Mouse (Mus musculus) spleen, adult 18-20 months (tissue): ENCODE data around the gene Prdm12.
"Not testable (repeated sequence)": the region's sequence is repeated elsewhere in the genome, so short reads cannot be mapped to it uniquely, and the experiment has no call there.

ENCODE experiments used
- DNase-seq, 2 experiments: peaks; one replicate each; pipeline ENCODE4 v3.0.0; 2022; ENCODE audit warnings: mixed read lengths in 2 of 2

Prdm12 gene

GRCm38 (mm10) chr2:31653971-31654853 lies 14.4 kb downstream of the Prdm12 start:
- DNase-seq, result no peak

- peak in 1 of 2 experiments; percentile 50 for DNase-seq
Observed at GRCm38 (mm10) chr2:31654854-31655559, 15.2 kb downstream of the Prdm12 start.

GRCm38 (mm10) chr2:31656374-31656773 lies 16.5 kb downstream of the Prdm12 start:
- DNase-seq, result no peak

- DNase-seq, result no peak
Observed at GRCm38 (mm10) chr2:31662939-31663803, 23.3 kb downstream of the Prdm12 start.

GRCm38 (mm10) chr2:31663804-31664180 lies 24.0 kb downstream of the Prdm12 start:
- DNase-seq, result no peak

GRCm38 (mm10) chr2:31667332-31667731 lies 27.5 kb downstream of the Prdm12 start:
- DNase-seq, result no peak

- peak; percentile 78 to 80 for DNase-seq
Observed at GRCm38 (mm10) chr2:31670551-31671035, 30.8 kb downstream of the Prdm12 start, which contains the start of gene Exosc2. Gene Exosc2 (plus strand): TSS chr2:31670715.

GRCm38 (mm10) chr2:31678641-31679040 lies 38.8 kb downstream of the Prdm12 start:
- DNase-seq, result no peak

- DNase-seq, result not testable (repeated sequence)
Observed at GRCm38 (mm10) chr2:31681051-31681707, 41.3 kb downstream of the Prdm12 start.

- DNase-seq, result no peak
Observed at GRCm38 (mm10) chr2:31681731-31682235, 41.9 kb downstream of the Prdm12 start.

- DNase-seq, result peak in 1 of 2 experiments; percentile 62
Observed at GRCm38 (mm10) chr2:31683666-31684065, 43.8 kb downstream of the Prdm12 start.

GRCm38 (mm10) chr2:31688074-31688925 lies 48.5 kb downstream of the Prdm12 start, which contains the start of gene Abl1:
Gene Abl1 (plus strand): TSS chr2:31688376.
- DNase-seq, result peak; percentile 82 to 87

- DNase-seq, result no peak
Observed at GRCm38 (mm10) chr2:31689045-31689444, 49.2 kb downstream of the Prdm12 start.

GRCm38 (mm10) chr2:31690063-31690462 lies 50.2 kb downstream of the Prdm12 start:
- DNase-seq, result no peak

GRCm38 (mm10) chr2:31698209-31698608 lies 58.4 kb downstream of the Prdm12 start:
- DNase-seq, result no peak

GRCm38 (mm10) chr2:31700545-31701446 lies 61.0 kb downstream of the Prdm12 start:
- no peak for DNase-seq

- DNase-seq, result no peak
Observed at GRCm38 (mm10) chr2:31703226-31703625, 63.4 kb downstream of the Prdm12 start.
